Mouse (Mus musculus) hindlimb bud, embryonic 11.5 days (tissue): ENCODE measurements around the gene Ambp.

ENCODE experiments used
- DNase-seq: peaks from one replicate; pipeline ENCODE4 v3.0.0-alpha.2; 2012; ENCODE audit warnings: low read depth, low spot score; ENCODE audit errors: extremely low spot score

Gene Ambp

DNA sequence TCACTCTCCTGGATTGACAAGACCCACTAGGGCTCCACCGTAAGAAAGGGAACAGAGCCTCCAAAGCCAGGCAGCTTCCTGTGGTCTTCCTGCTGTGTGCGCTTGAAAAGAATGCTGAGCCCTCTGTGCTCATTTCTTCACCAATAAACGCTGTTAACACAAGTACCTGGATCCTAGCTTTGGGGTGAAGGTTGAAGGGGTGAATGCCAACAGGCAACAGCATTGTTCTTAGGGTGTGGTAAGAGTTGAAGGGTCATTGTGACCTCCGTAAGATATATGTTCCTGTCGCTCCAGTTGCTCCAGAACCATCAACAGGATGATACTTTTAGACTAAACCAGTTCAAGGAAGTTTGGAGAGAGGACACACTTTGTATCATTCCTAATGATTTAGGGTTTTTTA lies at the start of gene Ambp:
TSS of gene Ambp (minus strand) at position 101 of the 400 bp plus-strand sequence.
- no peak for DNase-seq

DNA sequence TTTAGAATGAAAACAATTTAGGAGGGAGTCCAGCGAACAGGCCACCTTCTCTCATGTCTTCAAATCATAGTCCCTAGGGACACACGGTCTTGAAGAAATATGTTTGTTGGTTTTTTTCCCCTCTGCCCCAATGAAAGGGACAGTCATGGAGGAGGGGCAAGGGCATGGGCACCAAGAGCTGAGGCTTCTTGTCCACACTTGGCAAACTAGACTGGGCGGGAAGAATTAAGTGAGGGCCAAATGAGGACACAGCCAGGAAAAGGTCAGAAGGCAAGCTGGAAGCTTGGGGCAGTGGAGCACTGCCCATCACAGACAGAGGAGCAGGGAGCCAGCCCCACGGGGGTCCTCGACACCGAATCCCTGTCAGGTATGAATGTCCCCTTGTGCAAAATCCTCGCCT lies 49.3 kb upstream of the Ambp start:
- no peak for DNase-seq

DNA sequence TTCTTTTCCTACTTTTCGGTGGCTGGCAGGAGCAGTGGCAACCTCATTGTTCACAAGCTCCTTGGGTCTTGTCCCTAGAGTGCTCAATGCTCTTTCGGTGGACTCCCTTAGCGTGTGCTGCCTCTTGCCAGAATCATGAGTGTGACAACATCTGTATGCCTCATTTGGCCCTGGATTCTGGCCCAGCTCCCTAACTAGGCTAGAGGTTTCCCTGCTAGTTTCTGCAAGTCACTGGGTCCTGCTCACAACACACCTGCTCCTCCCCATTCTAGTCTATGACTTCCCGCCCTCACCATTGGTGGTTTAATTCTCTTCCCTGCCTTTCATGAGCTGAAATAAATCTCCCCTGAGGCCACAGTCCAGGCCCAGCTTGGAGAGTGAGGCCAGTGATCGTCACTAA lies 44.8 kb upstream of the Ambp start:
- no peak for DNase-seq

DNA sequence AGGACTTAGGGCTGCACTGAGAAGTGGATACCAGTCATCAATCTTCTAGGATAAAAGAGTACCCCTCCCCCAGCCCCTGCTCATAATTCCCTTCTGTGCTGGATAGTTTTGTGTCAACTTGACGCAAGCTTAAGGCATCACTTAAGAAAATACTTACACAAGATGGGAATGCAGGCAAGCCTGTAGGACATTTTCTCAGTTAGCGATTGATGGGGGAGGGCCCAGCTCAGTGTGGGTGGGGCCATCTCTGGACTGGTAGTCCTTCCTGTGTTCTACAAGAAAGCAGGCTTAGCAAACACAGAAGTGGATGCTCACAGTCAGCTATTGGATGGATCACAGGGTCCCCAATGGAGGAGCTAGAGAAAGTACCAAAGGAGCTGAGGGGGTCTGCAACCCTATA lies 39.8 kb upstream of the Ambp start:
- DNase-seq: no peak

DNA sequence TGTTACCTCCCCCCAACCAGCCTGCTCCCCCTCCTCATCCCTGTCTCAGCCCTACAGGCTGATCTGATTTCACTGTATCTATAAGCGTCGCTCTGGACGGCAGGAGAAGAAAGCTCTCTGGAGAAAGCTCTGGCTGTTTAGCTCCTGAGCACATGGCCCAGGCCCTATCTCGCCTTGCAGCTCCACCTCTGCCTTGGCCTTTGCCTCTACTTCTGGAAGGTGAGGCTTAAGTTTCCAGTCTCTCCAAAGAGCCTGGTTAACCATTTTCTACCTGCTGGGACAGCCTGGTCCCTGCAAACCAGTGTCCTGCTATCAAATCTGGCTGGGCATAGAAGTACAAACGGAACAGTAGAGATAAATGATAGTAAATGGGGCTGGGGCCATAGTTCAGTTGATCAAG lies 37.0 kb upstream of the Ambp start:
- no peak for DNase-seq

DNA sequence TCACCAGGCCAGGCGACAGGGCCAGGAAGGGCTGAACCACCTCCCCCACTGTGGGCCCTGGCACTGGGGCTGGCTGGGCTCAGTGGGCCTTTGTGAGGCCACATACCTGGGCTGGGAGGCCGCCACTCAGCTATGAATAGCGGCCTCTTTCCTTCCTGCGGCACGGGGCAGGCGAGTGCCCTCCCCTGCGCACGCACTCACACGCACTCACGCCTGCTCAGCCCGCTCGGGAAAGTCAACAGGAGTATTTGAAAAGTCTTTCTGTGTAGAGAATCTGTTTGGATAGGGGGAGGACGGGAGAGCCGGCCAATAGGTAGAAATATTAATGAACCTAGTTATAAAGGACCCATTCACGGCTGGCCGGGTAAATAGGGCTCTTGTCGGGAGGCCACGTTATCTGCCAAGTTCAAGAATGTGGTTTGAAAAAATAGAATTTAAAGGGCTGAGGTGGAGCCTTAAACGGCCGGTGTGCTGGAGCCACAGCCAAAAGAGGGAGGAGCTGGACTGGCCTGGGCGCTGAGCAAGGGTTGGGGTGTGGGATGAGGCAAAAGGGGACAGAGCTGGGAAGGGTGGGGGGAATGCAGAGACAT lies 31.8 kb upstream of the Ambp start:
- DNase-seq: no peak

DNA sequence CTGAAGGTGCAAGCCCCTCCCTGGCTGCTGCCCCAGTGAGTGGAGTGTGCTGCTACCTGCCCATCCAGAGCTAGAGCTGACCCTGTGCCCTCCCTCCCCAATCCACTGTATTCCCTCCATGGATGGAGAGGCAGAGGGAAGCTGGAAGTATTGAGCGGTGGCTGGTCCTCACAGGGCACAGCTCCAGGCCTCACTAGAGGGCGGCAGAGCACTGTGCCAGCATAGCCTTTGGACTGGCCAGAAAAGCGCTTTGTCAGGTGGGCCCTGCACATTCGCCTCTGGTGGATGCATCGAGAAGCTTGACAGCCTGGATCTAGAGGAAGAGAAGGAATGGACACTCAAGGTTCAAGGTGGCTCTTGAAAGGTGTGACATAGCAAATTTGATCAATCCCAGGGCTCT lies 27.0 kb upstream of the Ambp start:
- DNase-seq: peak; percentile 18

DNA sequence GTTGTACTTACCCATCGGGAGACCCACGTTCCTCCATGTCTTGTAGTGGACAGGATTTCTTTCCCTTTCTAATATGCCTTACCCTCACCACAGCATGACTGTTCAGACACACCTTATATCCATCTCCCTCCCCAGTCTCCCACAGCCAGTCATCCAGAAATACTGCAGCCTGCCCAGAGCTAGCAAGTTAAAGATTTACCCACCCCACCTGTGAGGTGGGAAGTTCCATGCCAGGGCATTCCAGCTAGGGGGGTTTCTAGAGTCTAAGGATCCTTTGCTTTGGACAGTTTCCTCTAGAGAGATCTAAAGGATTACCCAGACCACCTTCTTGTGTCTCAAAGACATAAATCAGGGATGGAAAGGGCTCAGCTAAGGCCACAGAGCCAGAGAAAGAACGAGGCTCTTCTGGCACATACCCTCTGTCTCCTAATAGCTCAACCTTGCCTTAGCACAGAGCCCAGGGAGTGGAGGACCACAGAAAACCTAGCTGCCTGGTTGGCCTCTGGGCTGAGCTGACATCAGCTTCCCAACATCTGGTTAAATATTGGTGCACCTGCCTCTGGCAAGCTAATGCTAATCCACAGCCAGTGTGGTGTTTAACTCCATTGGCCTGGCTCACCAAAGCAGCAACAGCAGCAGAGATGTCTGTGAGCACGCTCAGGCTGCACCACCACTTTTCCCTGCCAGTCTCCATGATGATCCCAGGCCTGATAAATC lies 17.5 kb upstream of the Ambp start, which contains the start of gene Kif12:
TSS of gene Kif12 (minus strand) at position 163 of the 717 bp plus-strand sequence.
- no peak for DNase-seq

DNA sequence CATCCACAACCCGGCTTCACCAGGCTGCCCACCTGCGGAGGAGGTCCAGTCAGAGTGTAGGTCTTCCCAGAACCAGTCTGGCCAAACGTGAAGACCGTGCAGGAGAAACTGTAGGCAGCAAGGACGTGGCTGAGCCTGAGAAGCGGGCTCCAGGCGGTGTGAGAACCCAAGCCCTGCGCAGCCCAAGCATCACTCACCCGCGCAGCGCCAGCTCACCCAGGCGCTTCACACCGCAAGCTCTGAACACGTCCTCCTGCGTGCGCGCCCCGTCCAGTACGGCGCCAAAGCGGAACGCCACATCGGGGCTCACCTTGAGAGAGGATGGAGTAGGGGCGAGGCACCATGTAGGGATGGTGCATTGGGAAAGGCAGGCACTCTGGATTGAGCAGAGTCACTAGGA lies 16.5 kb upstream of the Ambp start:
- no peak for DNase-seq

DNA sequence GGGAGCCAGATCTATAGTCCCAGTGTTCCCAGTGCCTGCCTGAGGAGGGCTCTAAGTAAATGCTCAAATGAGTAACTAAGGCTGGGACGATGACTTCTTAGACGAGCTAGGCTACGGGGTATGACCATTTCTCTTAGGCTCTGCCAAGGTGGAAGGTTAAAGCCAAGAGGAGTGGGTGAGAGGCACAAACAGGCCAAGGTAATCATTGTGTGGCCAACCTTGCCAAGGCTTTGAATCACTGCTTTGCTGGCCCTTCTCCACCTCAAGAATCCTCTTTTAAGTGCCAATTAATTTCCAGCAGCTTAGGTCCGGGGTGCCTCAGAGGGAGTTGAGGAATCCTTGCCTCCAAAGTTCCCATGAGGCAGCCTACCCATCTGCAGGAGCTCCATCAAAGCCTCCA lies 15.5 kb upstream of the Ambp start:
- no peak for DNase-seq

DNA sequence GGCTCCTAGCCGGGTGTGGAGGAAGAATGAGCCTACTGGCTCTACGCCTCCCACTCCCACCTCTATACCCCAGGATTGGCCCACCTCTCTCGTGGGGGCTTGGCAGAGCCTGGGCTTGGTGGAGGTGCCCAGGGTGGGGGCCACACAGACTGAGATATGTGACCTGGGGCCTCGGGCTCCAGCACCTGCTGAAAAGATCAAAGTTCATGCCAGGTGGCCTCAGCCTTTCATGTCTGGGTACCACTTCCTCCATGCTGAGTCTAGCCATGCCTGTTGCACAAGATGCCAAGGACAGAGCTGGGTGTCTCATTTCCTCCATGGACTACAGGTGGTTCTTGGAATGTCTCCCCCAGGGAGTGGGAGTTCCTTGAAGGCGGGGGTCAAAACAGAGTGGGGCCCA lies 11.7 kb upstream of the Ambp start:
- no peak for DNase-seq

DNA sequence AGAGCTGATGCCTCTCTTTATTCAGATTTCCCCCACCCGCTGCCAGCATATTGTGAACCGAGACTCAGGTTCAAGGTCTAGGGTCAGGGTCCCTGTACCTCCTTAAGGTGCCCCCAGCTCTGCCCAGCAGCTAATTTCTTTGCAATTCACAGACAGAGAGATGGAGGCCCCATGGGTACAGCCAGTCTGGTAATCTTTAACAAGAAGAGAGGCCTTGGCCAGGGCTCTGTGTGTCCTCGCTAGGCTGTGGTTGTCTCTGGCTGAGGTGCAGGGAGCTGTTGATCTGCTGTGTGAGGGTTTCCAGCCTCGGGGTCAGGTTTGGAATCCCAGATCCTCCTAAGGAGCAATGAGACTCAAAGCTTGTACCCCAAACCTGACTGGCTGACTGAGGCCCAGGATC lies 11.0 kb upstream of the Ambp start:
- no peak for DNase-seq

DNA sequence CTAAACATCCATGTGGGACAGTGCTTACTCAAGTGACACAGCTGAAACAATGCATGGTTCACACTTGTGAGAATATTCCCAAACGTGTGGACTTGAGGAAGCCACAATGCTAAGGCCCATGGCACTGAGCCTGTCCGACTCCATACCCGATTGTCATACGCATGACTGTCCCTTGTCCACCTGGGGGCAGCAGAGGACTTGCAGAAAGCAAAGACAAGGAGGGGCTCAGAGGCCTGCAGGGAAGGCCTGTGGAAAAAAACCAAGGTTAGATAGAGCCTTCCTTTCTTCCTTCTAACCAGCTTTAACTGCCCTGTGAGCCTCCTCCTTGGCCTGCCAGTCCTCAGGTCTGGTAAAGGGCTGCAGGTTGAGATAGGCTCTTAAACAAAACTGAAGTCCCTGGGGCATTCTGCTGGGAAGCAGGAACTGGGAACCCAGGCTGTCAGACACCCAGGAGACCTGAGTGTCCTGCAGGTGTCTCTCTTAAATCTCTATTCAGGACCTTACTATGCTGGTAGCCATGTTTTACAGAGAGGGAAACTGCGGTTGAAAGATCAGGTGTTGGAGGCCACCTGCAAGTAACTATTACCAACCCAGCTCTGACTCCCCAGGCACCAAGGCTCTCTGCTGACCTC lies 4.5 kb upstream of the Ambp start:
- peak; percentile 66 for DNase-seq

DNA sequence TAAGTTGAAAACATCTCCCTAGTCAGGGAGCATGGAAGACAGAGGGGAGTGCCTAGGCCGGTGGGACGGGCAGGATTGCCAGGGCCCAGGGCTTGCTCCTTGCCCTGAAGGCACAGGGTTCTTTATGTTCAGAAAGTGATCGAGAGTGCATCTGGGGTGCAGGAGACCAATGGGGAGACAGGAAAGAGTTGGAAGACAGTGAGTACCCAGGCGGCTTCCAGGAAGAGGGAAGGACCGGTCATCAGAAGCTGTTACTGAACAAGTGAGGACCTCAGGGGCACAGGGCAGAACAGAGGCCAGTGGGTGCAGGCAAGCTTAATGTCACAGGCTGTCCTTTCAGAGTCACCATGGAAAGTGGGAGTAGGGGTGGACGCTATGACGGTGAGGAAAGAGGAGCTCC lies 3.6 kb upstream of the Ambp start:
- DNase-seq: no peak

DNA sequence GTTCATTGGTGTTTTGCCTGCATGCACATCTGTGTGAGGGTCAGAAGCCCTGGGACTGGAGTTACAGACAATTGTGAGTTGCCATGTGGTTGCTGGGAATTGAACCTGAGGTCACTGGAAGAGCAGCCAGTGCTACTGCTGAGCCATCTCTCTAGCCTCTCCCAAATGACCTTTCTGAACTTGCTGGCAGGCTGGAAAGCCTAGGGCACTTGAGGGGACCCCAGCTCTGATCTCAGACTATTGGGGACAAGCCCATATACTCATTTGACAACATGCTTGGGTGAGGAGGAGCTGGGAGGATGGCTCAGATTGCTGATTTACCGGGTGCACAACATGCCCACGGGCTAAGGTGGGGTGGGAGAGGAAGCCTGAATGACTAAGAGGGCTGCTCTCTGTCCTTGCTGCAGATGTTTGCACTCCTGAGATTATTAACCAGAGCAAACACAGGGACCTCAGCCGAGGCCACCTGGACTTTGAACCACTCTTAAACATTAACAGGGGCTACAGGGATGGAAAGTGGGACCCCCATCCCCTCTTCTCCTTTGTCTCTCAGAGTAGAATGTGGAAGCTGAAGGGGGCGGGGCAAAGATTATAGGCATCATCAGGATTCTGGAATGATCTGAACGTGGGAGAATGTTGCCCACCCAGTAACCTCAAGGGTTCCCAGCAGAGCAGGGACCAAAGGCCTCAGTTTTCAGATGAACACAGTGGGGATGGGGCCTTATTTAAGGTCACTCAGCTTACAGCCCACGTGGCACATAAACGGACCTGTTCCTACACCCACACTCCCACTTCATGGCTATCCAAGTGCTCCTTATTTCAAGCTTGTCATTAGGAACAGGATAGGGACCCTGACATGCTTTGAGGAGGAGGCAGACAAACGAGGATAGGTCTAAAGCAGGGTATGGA lies 2.4 kb upstream of the Ambp start:
- no peak for DNase-seq

DNA sequence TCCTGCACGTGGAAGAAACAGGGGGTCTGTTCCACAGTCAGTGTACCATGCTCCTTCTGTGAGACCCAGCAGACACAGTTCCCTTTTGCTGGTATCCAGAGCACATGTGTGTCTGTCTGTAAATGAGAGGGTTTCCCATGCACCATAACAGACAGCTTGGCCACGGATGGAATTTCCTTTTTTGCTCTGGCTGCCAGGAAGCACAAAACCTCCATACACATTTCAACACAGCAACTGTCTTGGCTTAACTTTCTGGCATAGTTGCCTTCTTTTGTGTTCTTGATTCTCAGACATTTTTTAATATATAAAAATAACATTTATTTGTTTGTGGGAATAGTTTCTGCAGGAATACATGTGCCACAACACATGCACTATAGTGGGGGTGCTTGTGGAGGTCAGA lies 997 bp upstream of the Ambp start:
- DNase-seq: no peak

DNA sequence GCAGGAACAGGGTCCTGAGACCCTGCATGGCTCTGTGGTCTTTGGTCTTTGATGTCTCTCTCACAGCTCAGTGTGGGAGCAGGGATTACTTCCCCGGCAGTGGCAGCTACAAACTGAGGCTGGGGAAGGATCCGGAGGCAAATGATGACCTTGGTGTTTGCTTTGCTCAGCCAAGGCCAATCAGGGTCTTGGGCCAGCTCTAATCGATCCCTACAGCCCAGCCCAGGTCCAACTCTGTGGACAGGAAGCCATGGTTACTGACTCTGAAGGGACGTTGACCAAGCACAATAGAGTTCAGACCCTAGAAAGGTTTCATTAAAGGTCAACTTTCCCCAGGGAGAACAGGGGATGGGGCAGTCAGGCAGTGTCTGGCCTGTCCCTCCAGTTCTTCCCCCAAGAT lies 571 bp downstream of the Ambp start:
- no peak for DNase-seq

DNA sequence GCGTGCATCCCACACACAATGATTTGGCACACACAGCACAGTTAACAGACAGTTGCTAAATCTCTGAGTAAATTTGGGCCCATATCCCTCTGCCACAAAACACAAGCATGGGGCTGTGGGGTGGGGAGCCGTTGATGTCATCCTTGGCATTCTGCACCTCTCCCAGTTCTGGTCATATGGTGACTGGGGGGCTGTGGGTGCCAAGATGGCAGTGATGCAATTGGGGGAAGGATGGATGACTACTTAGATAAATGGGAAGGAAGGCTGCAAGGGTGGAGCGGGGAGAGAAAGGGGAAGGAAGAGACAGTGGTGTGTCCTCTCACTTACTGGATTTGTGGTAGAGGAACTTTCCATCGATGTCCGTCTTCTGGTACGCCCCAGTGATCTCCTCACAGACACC lies 3.5 kb downstream of the Ambp start:
- no peak for DNase-seq

DNA sequence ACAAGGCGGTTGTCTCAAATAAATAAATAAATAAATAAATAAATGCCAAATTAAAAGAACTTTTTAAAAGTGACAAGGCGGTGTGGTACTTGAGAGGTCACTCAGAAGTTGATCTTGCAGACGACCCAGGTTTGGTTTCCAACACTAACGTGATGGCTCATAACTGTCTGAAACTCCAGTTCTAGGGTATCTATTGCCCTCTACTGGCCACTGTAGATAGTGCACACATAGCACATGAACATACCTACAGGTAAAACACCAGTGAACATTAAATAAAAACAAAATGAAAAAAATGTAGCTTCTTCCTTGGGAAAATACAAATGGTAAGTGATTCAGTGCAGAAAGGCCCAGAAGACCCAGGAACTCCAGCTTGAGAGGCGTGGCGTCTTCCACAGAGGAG lies 7.3 kb downstream of the Ambp start:
- no peak for DNase-seq

DNA sequence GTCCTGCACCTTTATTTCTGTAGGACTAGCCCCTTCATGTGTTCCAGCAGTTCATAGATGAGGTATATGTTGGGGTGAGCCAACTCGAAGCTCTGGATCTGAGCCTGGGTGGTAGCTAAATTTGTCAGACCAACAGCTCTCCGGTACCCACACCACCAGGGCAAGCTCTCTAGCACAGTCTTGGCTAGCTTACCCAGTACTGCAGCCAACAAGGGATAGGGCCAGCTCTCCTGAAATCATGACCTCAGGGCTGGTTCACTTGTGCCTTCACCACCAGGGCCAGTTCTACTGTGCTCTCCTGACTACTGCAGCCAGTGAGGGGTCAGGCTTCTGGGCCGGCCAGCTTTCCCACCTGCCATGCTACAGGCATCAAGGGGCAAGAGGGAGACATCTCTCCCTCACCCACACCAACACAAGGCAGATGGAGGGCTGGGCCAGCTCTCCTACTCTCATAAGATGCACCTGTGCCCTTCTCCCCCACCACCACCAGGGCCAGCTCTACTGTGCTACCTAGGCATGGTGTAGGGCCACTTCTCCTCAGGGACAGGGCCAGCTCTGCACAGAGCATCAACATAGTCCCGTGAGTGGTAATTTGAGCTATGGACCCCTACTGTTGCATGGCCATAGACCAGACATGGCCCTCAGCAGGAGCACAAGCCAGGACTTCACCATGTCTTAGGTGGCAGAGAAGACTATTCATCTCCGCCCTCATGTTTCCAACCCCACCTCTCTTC lies 24.5 kb downstream of the Ambp start:
- DNase-seq: no peak
